ENCODE assay signal across 17 mouse cellular contexts in genomic region chr3:127222086-127222485, GRCm38 (mm10).
"Had no signal": no experiment of that assay in that cellular context is flagged by ENCODE, and none has a peak within 500 bp of the region (broad histone marks: within the 10 kb centered on the region; RNA-seq: fewer than 3 reads in every experiment).

No protein-coding gene starts in this region.

- H3K9me3 ChIP-seq: limb, embryonic 12.5 days; liver, embryonic 13.5 days; lung, embryonic 15.5 days; neural tube, embryonic 12.5 days had no signal

- DNase-seq: kidney, adult 11 months; kidney, adult 9 months; kidney, postnatal 36 days; liver; liver, embryonic 13.5 days; liver, postnatal 0 days; lung, postnatal 14 days; right cerebral cortex, postnatal 4 days; spleen, adult 18-20 months; thymus, adult 18-20 months; thymus, postnatal 14 days had no signal

- H3K27me3 ChIP-seq: lung, embryonic 15.5 days; megakaryocyte, embryonic 14.5 days; neural tube, embryonic 12.5 days had no signal

- H3K4me3 ChIP-seq: limb, embryonic 12.5 days; liver, embryonic 13.5 days; lung, embryonic 15.5 days; megakaryocyte, embryonic 14.5 days; neural tube, embryonic 12.5 days had no signal

- ATAC-seq: liver, postnatal 0 days had no signal

- H3K9ac ChIP-seq: limb, embryonic 12.5 days; liver, embryonic 13.5 days; liver, postnatal 0 days; lung, embryonic 15.5 days; neural tube, embryonic 12.5 days had no signal

- H3K4me1 ChIP-seq: liver, embryonic 13.5 days; megakaryocyte, embryonic 14.5 days had no signal

- H3K27ac ChIP-seq: kidney, postnatal 0 days; limb, embryonic 12.5 days; liver, embryonic 13.5 days; lung, embryonic 15.5 days; macrophage; neural tube, embryonic 12.5 days had no signal

- H3K36me3 ChIP-seq: limb, embryonic 12.5 days; liver, embryonic 13.5 days; lung, embryonic 15.5 days; neural tube, embryonic 12.5 days had no signal

- H3K4me2 ChIP-seq: limb, embryonic 12.5 days; liver, embryonic 13.5 days; lung, embryonic 15.5 days; neural tube, embryonic 12.5 days had no signal
